Mouse (Mus musculus): ENCODE measurements at regions not wholly inside any gene's neighbourhood (a gene's known extent, or its start where the extent isn't known, plus 50 kb on each side); places are given as distances from the start of the nearest gene placed in this dataset.

DNA sequence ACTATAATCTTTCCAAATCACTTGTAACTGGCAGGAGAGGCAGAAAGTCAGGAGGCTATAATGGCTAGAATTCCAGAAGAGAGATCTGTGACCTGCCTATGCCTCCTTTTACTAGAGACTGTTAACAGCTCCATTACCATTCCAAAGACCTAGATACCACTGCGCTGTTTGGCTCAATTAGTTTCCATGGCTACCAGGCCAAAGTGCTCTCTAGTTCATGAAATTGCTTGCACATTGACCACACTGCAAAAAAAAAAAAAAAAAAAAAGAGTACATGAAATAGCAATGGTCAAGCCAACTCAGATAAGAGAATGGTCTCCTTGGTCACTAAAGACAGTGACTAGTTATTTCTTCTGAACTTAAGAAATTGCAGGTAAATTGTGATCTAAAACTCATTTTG lies 366.5 kb upstream of the Grid2 start:
- TF ChIP-seq GATA4 (IDR thresholded peaks at IDR 0.05; ENCODE audit: insufficient replicate concordance, low read length), result peak; percentile 30; the same call in 1 of the 2 replicates

GRCm38 (mm10) chr6:62912758-62913157 lies 342.9 kb upstream of the Grid2 start:
- TF ChIP-seq GATA4 (IDR thresholded peaks at IDR 0.05; ENCODE audit: insufficient replicate concordance, low read length), result no peak

- TF ChIP-seq GATA4 (IDR thresholded peaks at IDR 0.05; ENCODE audit: insufficient replicate concordance, low read length), result no peak
These were observed 337.7 kb upstream of the Grid2 start for GRCm38 (mm10) chr6:62917956-62918355.

DNA sequence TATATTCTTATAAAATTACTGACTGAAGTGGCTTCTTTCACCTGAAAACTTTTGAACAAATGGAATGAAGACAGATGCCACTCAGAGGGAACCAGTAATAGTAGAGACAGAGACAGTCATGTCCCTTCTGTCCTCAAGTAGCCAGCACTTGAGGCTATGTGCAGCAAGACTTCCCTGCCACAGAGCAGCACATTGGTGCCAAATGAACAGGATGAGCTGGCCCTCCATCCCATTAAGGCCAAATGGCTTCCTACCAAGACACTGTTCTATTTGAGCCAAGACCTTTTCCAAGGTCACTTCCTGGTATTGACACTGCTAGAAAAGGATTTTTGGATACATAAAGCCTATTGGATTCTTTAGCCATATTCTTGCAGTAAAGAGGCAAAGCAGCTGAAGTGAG lies 336.6 kb upstream of the Grid2 start:
- no peak for TF ChIP-seq GATA4 (IDR thresholded peaks at IDR 0.05; ENCODE audit: insufficient replicate concordance, low read length)

Measured in liver, adult (tissue).